Mouse (Mus musculus) sigmoid colon, adult 10 weeks (tissue): ENCODE measurements around the gene Kir3dl1. TPM values are rescaled to one million over a fixed set of nuclear protein-coding genes. Genes with fewer than 3 reads are reported as not detected.

ENCODE experiments used
- polyA plus RNA-seq: library from polyadenylated mRNA; stranded (reverse); fragments of 350-450 nt; fragmentation: Illumina TruSeq; extraction: RNeasy Lipid Tissue Mini Kit (QIAGEN cat#74804); gene quantifications from one replicate; pipeline ENCODE4 v1.2.3, GENCODE M21; 2014; ENCODE audit warnings: low read depth, low replicate concordance

Kir3dl1 gene
- not detected for polyA plus RNA-seq

GRCm38 (mm10) chrX:136517699-136518098 is at the start of gene Kir3dl1:
TSS of gene Kir3dl1 (plus strand) at chrX:136517999.

GRCm38 (mm10) chrX:136543956-136544355 is 26.2 kb downstream of the Kir3dl1 start, which contains the start of gene Kir3dl2:
TSS of gene Kir3dl2 (minus strand) at chrX:136544056.

Other genes starting within 250 kb of the Kir3dl1 start
- 12.7 TPM for gene Bex3, start 247.7 kb upstream of the Kir3dl1 start, polyA plus RNA-seq
- not detected for gene Kir3dl2, start 26.1 kb downstream of the Kir3dl1 start, polyA plus RNA-seq
- gene Tceal3, start 72.8 kb downstream of the Kir3dl1 start, polyA plus RNA-seq, result 2.6 TPM
- 8.6 TPM for gene Tceal1, start 190.0 kb downstream of the Kir3dl1 start, polyA plus RNA-seq
- gene Morf4l2, start 225.7 kb downstream of the Kir3dl1 start, polyA plus RNA-seq, result 519 TPM